Mouse (Mus musculus): ENCODE data around the gene Cela1.

Gene Cela1

GRCm38 (mm10) chr15:100632323-100632722 lies 55.4 kb downstream of the Cela1 start:
- no peak for DNase-seq

DNA sequence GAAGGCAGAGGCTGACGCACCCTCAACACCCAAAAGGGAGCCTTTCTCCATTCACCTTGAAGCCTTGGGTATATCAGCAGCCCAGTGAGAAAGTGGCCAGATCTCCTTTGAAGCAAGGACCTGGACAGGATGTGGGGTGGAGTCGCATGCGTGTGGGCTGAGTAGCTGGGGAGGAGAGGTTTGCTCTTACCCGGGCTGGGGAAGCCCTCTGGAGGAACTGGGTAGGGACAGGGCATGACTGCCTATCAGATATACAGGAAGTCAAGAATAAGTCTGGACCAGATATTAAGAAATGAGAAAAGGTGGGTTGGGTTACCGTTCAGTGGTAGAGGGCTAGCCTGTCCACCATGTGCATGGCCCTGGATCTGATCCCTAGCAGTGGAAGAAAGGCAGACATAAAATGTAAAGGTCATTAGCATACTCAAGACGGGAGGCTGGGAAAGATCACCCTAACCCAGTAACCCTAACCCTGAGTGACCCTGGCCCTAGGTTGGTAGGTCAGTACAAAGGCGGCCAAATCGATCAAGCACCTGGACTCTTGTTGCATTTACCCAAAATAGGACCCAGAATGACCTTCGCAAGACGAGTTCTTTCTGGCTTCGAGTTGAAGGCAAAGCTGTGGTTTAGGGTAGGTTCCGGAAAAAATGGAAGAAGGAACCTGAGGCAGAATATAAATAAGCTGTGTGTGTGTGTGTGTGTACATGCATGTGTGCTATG lies 56.1 kb downstream of the Cela1 start:
- DNase-seq, result no peak

DNA sequence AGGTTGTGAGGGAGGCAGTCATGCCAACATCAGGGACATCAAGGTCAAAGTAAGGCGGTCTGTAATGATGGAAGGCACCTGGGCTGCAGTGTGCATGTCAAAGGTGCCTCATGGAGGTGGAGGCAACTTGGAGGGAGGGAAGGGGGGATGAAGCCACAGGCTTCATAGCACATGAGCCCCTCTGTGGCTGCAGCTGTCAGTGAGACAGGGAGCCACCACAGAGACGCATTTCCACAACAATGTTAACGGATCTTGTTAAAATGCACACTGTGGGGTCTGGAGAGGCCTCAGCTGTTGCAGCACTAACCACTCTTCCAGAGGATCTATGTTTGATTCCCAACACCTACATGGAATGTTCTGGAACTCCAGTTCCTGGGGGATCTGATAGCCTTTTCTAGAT lies 57.6 kb downstream of the Cela1 start:
- no peak for DNase-seq

GRCm38 (mm10) chr15:100628797-100629196 lies 58.9 kb downstream of the Cela1 start:
- no peak for DNase-seq

DNA sequence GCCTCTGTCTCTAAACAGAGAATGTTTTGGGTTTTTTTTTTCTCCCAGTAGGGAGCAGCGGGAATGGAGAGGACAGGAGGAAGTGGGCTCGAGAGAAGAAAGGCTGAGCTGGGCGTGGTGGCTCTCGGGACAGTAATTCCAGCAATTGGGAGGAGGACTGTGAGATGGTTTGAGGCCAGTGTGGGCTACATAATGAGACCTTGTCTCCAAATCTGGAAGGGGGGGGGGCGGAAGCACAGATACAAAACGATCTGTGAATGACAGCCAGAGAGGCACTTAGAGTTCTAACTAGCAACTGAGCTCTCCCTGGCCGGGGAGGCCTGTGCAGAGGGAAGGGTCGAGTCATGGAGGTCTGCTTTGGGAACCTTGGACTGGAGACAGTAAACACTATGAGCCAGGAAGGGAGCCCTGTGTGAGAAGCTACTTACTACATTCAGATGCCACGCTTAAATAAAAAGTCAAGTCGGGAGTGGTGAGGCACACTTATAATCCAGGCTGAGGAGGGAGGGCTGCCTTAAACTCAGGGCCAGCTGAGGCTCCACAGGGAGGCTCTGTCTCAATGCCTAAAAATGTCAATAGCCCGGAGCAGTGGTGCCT lies 59.8 kb downstream of the Cela1 start:
- no peak for DNase-seq

DNA sequence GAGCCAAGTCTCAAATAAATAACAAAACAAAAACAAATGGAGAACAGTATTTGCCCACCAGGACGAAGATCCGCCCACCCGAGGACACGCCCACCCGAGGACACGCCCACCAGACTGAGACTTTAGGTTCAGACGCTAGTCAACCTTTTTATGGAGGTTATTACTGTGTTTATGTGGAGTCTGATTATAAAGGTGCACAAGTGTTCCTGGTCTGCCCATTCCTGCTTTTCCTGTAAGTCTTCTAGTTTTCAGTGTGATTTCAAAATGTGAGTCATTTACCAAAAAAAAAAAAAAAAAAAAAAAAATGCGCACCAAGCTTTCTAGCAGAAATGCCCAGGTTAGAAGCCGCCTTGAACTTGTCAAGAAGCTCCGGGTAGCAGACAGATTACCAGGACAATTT lies 60.4 kb downstream of the Cela1 start:
- DNase-seq, result no peak

GRCm38 (mm10) chr15:100624435-100624834 lies 63.3 kb downstream of the Cela1 start:
- no peak for DNase-seq

Measured in layer of hippocampus, adult 9-11 months (tissue).